Mouse (Mus musculus) heart, adult 2 months (tissue): Measurements from ENCODE around the gene Arhgef25.

Experiments used
- CTCF ChIP-seq: fragments of 200-600 bp; IDR thresholded peaks from 2 replicates; pipeline ENCODE4 v1.8.1; 2022; ENCODE audit warnings: antibody characterized with exemption, mild to moderate bottlenecking, moderate library complexity
- EP300 ChIP-seq: fragments of 200-500 bp; IDR thresholded peaks from 2 replicates; pipeline ENCODE4 v1.6.1; 2011; ENCODE audit warnings: low read depth, low read length, control low read depth; ENCODE audit not compliant: insufficient read depth
- POLR2A ChIP-seq: fragments of 200-500 bp; IDR thresholded peaks from 2 replicates; pipeline ENCODE4 v1.6.1; 2011; ENCODE audit warnings: mild to moderate bottlenecking, low read depth, low read length, control low read depth; ENCODE audit not compliant: insufficient read depth

- TF ChIP-seq POLR2A, result no peak
- no peak for TF ChIP-seq CTCF
- TF ChIP-seq EP300, result no peak
Observed at GRCm38 (mm10) chr10:127145303-127145702, 44.6 kb downstream of the Arhgef25 start.
